Mouse (Mus musculus) cortical plate, adult 2 months (tissue): ENCODE results near the gene Itgb3. TPM values are rescaled to one million over a fixed set of nuclear protein-coding genes. Genes with fewer than 3 reads are reported as not detected.
A peak's percentile ranks its signal among the peaks of the same experiment; 100 is the strongest.

ENCODE experiments used
- H3K27ac ChIP-seq: fragments of 200-500 bp; 2 replicates; pipeline ENCODE4 v1.5.1; 2012; ENCODE audit warnings: low read length, control low read depth, inconsistent platforms; ENCODE audit not compliant: insufficient read depth
- H3K4me1 ChIP-seq: fragments of 200-500 bp; 2 replicates; pipeline ENCODE4 v1.6.1; 2011; ENCODE audit warnings: low read length; ENCODE audit not compliant: control insufficient read depth, insufficient read depth
- H3K4me3 ChIP-seq: fragments of 200-500 bp; 2 replicates; pipeline ENCODE4 v1.5.1; 2011; ENCODE audit warnings: mild to moderate bottlenecking, low read length, control low read depth; ENCODE audit not compliant: insufficient read depth
- CTCF ChIP-seq: fragments of 200-500 bp; IDR thresholded peaks from 2 replicates; pipeline ENCODE4 v1.5.1; 2011; ENCODE audit warnings: mild to moderate bottlenecking, control low read depth, low read length; ENCODE audit not compliant: insufficient read depth; ENCODE audit errors: extremely low read depth
- POLR2A ChIP-seq: fragments of 200-500 bp; IDR thresholded peaks from 2 replicates; pipeline ENCODE4 v1.6.1; 2011; ENCODE audit warnings: mild to moderate bottlenecking, low read length, control low read depth; ENCODE audit not compliant: insufficient read depth; ENCODE audit errors: extremely low read depth
- polyA plus RNA-seq: library from polyadenylated mRNA; depleted of rRNA; stranded (reverse); fragments of >200 nt; gene quantifications from 2 replicates; pipeline ENCODE4 v1.2.3, GENCODE M21; 2012; rRNA removed

Gene Itgb3
- 2.4 and 2.5 TPM in 2 replicates for polyA plus RNA-seq

- peak within 1 kb of the TSS; percentile 65 for H3K4me3 ChIP-seq
- TF ChIP-seq POLR2A, result no peak
- H3K4me1 ChIP-seq, result no peaks in the 10 kb centered on the region
- H3K27ac ChIP-seq, result no peak within 1 kb of the TSS
Measured at GRCm38 (mm10) chr11:104607491-104608245, at the start of gene Itgb3. Itgb3 (plus strand) TSS chr11:104608000.

GRCm38 (mm10) chr11:104558065-104558464, 49.7 kb upstream of the Itgb3 start:
- no peak for TF ChIP-seq POLR2A
- no peak for TF ChIP-seq CTCF
- no peak overlapping the region for H3K4me3 ChIP-seq
- peak overlapping the region; percentile 75 for H3K27ac ChIP-seq
- H3K4me1 ChIP-seq, result peaks cover 3% of the 10 kb centered on the region

GRCm38 (mm10) chr11:104558651-104559403, 49.0 kb upstream of the Itgb3 start:
- no peak overlapping the region for H3K27ac ChIP-seq
- H3K4me1 ChIP-seq, result peaks cover 5% of the 10 kb centered on the region
- no peak overlapping the region for H3K4me3 ChIP-seq
- TF ChIP-seq CTCF (no peak), POLR2A (no peak)

- no peak overlapping the region for H3K27ac ChIP-seq
- H3K4me1 ChIP-seq, result peaks cover 6% of the 10 kb centered on the region
- H3K4me3 ChIP-seq, result no peak overlapping the region
- no peak for TF ChIP-seq POLR2A
- no peak for TF ChIP-seq CTCF
Measured at GRCm38 (mm10) chr11:104560971-104561370, 46.8 kb upstream of the Itgb3 start.

GRCm38 (mm10) chr11:104563496-104563895, 44.3 kb upstream of the Itgb3 start:
- no peak for TF ChIP-seq CTCF
- TF ChIP-seq POLR2A, result no peak
- H3K4me3 ChIP-seq, result no peak overlapping the region
- H3K27ac ChIP-seq, result no peak overlapping the region
- H3K4me1 ChIP-seq, result peaks cover 7% of the 10 kb centered on the region

- no peak overlapping the region for H3K27ac ChIP-seq
- peaks cover 7% of the 10 kb centered on the region for H3K4me1 ChIP-seq
- no peak for TF ChIP-seq POLR2A
- no peak for TF ChIP-seq CTCF
- H3K4me3 ChIP-seq, result no peak overlapping the region
Measured at GRCm38 (mm10) chr11:104565172-104565571, 42.6 kb upstream of the Itgb3 start.

- TF ChIP-seq CTCF (no peak), POLR2A (no peak)
- H3K4me3 ChIP-seq, result no peak overlapping the region
- H3K4me1 ChIP-seq, result peaks cover 7% of the 10 kb centered on the region
- H3K27ac ChIP-seq, result no peak overlapping the region
Measured at GRCm38 (mm10) chr11:104566097-104566496, 41.7 kb upstream of the Itgb3 start.

GRCm38 (mm10) chr11:104566796-104567195, 41.0 kb upstream of the Itgb3 start:
- Histone ChIP-seq H3K4me1 (peaks cover 7% of the 10 kb centered on the region), H3K27ac (0 out of 2 replicates have a peak overlapping the region, but pooled peaks have one; percentile 58), H3K4me3 (no peak overlapping the region)
- no peak for TF ChIP-seq POLR2A
- no peak for TF ChIP-seq CTCF

GRCm38 (mm10) chr11:104567736-104568135, 40.1 kb upstream of the Itgb3 start:
- peak overlapping the region; percentile 2; the same call in 1 of the 2 replicates for H3K27ac ChIP-seq
- no peak overlapping the region for H3K4me3 ChIP-seq
- H3K4me1 ChIP-seq, result peaks cover 7% of the 10 kb centered on the region
- TF ChIP-seq CTCF, result no peak
- no peak for TF ChIP-seq POLR2A
